Mouse (Mus musculus) heart, postnatal 0 days (tissue): ENCODE measurements around the gene Dnajc14.

ENCODE experiments used
- CTCF ChIP-seq: IDR thresholded peaks from 2 replicates; pipeline ENCODE4 v1.5.1; 2016; ENCODE audit warnings: antibody characterized with exemption, control low read depth, low read depth
- EP300 ChIP-seq: IDR thresholded peaks from 2 replicates; pipeline ENCODE4 v1.6.1; 2016; ENCODE audit warnings: antibody characterized with exemption, low read depth

GRCm38 (mm10) chr10:128803771-128804270, at the start of gene Dnajc14:
- TF ChIP-seq EP300 (no peak), CTCF (no peak)
